Mouse (Mus musculus) spleen, postnatal 14 days (tissue): ENCODE measurements around the gene Ccm2l.
A peak's percentile ranks its signal among the peaks of the same experiment; 100 is the strongest.

Source experiments
- DNase-seq, 2 experiments: peaks; one replicate each; pipeline ENCODE4 v3.0.0; 2021 to 2022; ENCODE audit warnings: low spot score in 2 of 2

Ccm2l gene

DNA sequence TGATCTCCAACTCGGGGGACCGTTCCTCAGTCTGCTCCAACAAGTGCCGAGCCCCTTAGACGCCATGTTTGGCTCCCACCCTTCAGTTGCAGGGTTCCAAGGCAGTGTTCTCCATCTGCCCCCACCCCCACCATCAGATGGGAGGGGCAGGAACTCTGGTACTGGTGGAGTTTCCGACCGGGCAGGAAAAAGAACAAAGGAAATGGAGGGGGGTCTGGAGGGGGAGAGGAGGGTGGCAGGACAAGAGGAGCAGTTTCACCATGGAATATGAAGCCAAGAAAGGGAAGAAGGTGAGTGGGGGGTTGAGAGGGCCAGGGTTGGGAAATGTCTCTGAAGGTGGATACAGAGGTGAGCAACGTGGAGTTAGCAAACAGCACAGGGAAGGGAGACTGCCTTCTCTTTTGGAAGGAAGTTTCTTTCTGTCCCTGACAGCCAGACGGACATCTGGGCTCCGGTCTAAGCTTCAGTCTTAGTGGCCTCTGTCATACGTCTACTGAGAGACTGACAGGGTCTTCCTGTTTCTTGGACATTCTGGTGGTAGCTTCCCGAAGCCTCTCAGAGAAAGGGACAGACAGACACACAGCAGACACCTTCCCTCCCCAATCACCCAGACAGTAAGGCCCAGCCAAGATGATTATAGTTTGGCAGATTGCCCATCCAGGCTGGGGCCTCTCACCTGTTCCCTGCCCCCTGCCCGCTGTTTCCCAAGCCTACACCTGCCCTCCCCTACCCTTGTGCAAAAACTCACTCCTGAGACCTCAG lies at the start of gene Ccm2l:
TSS of gene Ccm2l (plus strand) at position 209 of the 762 bp plus-strand sequence.
- DNase-seq: no peak

DNA sequence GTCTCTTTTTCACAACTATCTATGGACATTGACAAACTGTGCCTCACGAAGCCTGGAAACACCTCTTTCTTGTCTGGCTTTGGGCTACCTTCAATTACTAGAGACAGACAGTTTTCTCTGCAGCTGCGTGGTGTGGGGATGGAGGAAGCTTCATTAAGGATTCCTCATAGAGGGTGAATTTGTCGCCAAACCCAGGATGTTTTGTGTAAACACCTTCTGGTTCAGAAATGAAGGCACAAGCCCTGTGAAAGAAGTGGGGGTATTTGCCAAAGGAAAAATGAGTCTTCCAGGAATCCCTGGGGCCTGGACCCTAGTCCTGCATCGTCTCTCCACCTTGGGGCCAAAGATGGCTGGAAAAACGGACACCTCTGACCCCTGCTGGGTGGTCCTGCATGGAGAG lies 49.0 kb upstream of the Ccm2l start:
- DNase-seq: no peak

GRCm38 (mm10) chr2:153019355-153019754 lies 46.4 kb upstream of the Ccm2l start:
- DNase-seq: no peak

DNA sequence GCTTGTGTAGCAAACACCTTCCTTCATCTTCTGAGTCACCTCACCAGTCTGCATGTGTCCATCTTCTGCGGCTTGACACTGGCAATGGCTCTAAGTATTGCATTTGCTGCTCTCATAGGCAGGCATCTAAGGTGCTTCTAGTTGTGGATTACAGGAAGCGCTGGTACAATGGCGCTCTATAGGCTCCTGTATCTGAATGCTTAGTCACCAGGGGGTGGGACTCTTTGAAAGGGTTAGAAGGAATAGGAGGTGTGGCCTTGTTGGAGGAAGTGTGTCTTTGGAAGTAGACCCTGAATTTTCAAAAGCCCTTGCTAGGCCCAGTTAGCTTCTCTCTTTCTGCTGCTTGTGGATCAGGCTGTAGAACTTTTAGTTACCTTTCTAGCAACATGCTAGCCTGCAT lies 44.6 kb upstream of the Ccm2l start:
- no peak for DNase-seq

- DNase-seq: no peak
Measured at GRCm38 (mm10) chr2:153022855-153023254, 42.9 kb upstream of the Ccm2l start.

DNA sequence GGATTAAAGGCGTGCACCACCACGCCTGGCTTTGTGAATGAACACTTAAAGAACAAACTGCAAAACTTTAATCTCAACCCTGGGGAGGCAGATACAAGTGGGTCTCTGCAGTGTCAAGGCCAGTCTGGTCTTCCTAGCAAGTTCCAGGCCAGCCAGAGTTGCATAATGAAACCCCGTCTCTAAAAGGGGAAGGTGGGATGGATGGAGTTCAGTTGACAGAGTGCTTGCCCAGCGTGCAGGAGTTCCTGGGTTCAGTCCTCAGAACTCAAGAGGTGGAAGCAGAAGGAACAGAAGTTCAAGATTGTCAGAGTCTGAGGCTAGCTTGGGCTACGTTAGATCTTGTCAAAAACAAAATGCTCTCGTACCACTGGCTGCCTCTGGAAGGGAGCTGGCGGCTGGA lies 39.7 kb upstream of the Ccm2l start:
- DNase-seq: no peak

- DNase-seq: no peak
Measured at GRCm38 (mm10) chr2:153027501-153027900, 38.3 kb upstream of the Ccm2l start.

GRCm38 (mm10) chr2:153030422-153030821 lies 35.3 kb upstream of the Ccm2l start:
- no peak for DNase-seq

DNA sequence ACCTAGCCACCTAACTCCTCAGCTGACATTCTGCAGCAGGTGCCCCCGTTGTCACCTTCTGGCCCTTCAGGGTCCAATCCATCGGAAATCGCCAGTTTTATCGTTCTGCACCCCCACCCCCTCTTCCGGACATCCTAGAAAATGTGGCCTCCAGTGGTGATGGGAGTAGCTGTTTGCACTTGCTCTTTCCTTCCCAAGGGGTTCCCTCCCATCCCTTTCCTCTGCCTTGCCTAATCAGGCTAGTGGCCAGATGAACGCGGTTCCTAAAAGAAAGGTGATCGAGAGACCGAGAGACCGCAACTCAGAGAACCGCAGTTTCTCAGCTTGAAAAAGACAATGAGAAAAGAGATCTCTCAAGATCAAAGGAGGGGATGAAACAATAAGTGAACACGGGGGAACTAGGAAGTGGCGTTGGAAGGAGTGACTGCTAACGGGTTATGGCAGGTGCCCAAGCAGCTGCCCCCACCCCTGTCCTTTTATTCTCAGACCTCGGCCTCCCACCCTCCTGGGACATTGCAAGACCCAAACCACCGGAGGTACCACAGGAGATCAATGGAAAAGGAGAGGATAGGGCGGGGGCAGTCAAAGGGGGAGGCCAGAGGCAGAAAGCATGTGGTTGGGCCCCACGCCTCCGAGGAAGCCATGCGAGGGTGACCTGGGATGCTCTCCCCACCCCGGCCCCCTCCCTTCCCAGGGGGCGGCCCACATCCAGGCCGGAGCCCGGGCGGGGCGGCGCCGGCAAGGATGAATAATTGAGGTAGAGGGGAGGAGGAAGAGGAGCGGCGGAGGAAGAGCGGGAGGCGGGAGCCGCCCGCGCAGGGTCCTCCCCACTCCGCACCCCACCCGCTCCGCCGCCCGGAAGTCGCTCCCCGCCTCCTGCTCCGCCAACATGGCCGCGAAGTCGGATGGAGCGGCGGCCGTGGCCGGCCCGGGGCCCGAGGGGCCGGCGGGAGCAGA lies 34.4 kb upstream of the Ccm2l start, which contains the start of gene Xkr7:
TSS of gene Xkr7 (plus strand) at position 727 of the 957 bp plus-strand sequence.
- DNase-seq: no peak

- peak; percentile 63 to 79 for DNase-seq
Measured at GRCm38 (mm10) chr2:153032083-153032842, 33.5 kb upstream of the Ccm2l start.

GRCm38 (mm10) chr2:153032973-153033372 lies 32.8 kb upstream of the Ccm2l start:
- DNase-seq: no peak

GRCm38 (mm10) chr2:153033545-153034230 lies 32.1 kb upstream of the Ccm2l start:
- DNase-seq: no peak

DNA sequence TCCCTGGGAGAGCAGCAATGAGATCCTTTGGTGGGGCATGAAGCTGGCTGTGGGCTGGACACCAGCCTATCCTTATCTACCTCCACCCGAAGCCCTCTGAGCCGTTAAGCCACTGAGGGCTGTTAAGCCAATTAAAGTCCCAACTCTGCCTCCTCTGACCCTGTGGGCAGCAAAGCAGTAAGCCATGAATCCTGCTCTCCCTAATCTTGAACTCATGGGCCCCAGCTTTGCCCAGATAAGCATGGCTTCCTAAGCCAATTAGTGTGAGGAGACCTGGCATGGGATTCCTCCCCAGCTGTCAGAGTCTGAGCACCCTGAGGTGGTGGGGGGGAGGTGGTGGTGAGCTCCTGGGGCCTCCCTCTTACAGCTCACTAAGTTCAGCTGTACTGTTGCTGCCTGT lies 29.1 kb upstream of the Ccm2l start:
- no peak for DNase-seq

DNA sequence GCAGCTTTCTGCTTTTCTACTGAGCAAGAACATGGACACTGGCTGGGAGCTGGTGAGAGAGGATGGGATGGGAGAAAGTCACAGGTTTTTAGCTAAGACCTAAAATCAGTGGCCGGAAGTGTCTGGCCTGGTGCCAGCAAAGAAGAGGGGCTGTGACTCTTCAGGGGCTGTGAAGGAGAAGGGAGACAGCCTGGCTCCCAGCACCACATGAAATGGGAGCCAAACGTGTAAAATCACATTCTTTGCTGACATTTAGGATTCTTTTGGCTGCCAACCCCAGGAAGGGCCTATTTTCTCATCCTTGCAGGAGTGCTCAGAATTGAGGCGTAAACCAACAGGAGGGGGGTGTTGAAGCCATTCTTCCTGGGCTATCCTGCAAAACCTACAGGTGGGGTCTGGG lies 21.9 kb upstream of the Ccm2l start:
- no peak for DNase-seq

GRCm38 (mm10) chr2:153045884-153046299 lies 19.9 kb upstream of the Ccm2l start:
- DNase-seq: no peak

DNA sequence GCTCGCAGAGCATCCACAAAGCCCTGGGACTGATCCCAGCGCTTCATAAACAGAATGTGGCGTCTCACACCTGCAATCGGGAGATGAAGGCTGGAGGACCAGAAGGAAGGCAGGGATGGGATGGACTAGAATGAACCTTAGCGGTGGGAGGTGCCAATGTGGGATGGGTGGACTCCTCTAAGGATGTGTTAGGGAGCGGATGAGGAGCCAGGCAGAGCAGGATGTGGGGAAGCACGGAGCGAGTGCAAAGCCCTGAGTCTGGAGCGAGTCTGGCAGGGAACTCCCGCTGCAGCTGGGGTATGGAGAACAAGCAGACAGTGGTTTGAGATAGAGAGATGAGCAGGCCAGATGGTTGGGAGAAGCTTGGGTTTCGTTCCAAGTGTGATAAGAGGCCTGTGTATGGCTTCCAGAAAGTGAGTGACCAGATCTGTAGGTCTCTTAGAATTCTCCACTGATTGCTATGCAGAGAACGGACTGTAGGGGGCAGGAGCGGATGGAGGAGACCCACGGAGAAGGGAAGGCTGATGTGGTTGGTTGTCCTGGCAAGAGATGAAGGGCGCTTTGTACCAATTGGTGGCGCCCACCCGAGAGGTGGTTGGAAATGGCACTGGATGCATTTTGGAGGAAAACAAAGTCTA lies 17.8 kb upstream of the Ccm2l start:
- DNase-seq: peak in 1 of 2 experiments; percentile 41

GRCm38 (mm10) chr2:153049288-153049996 lies 16.3 kb upstream of the Ccm2l start:
- no peak for DNase-seq

GRCm38 (mm10) chr2:153049997-153050358 lies 15.8 kb upstream of the Ccm2l start:
- DNase-seq: no peak

GRCm38 (mm10) chr2:153051095-153051494 lies 14.7 kb upstream of the Ccm2l start:
- no peak for DNase-seq

GRCm38 (mm10) chr2:153051537-153051936 lies 14.2 kb upstream of the Ccm2l start:
- no peak for DNase-seq
